Mouse (Mus musculus) hindbrain, postnatal 0 days (tissue): ENCODE results near the gene Epn2. TPM values are rescaled to one million over a fixed set of nuclear protein-coding genes. Genes with fewer than 3 reads are reported as not detected.

ENCODE experiments used
- ATAC-seq: fragments of 200-750 bp; cut with Nextera tagmentation; 2 replicates; pipeline ENCODE4 v1.8.0; 2017; ENCODE audit warnings: mild to moderate bottlenecking, moderate TSS enrichment, moderate library complexity
- DNase-seq: peaks from one replicate; pipeline ENCODE4 v3.0.0-alpha.2; 2015; ENCODE audit warnings: low spot score
- H3K27ac ChIP-seq: fragments of 300-500 bp; sonication (generic); 2 replicates; pipeline ENCODE4 v1.5.1; 2014; ENCODE audit warnings: mild to moderate bottlenecking
- H3K27me3 ChIP-seq: fragments of 300-500 bp; sonication (generic); 2 replicates; pipeline ENCODE4 v1.6.1; 2014; ENCODE audit warnings: low read length, mixed read lengths; ENCODE audit not compliant: insufficient read depth
- H3K36me3 ChIP-seq: fragments of 300-500 bp; sonication (generic); 2 replicates; pipeline ENCODE4 v1.6.1; 2014; ENCODE audit warnings: low read length, mixed read lengths; ENCODE audit not compliant: insufficient read depth
- H3K4me1 ChIP-seq: fragments of 300-500 bp; sonication (generic); 2 replicates; pipeline ENCODE4 v1.6.1; 2014; ENCODE audit warnings: antibody characterized with exemption, low read length, mixed read lengths; ENCODE audit not compliant: insufficient read depth
- H3K4me2 ChIP-seq: fragments of 300-500 bp; sonication (generic); 2 replicates; pipeline ENCODE4 v1.6.1; 2014; ENCODE audit warnings: low read depth, mild to moderate bottlenecking, low read length, moderate library complexity, mixed read lengths
- H3K4me3 ChIP-seq: fragments of 300-500 bp; sonication (generic); 2 replicates; pipeline ENCODE4 v1.5.1; 2014; ENCODE audit warnings: low read length
- H3K9ac ChIP-seq: fragments of 300-500 bp; sonication (generic); replicated peaks from 2 replicates; pipeline ENCODE4 v1.6.1; 2014; ENCODE audit warnings: mild to moderate bottlenecking, low read length, moderate library complexity, mixed read lengths
- H3K9me3 ChIP-seq: fragments of 300-500 bp; sonication (generic); 2 replicates; pipeline ENCODE4 v1.6.1; 2016; ENCODE audit warnings: low read length, mixed read lengths
- CTCF ChIP-seq: IDR thresholded peaks from 2 replicates; pipeline ENCODE4 v1.5.1; 2016; ENCODE audit warnings: antibody characterized with exemption, control low read depth, low read depth
- WGBS: fragments of 180-500 bp; shearing (Covaris S2); extraction: QIAGEN DNeasy Blood & Tissue Kit; methylation state at CpG from one replicate; pipeline ENCODE4 v1.1.7; 2014; 5-methylcytosine and 5-hydroxymethylcytosine counted together
- polyA plus RNA-seq: library from polyadenylated mRNA; unstranded; fragments of >200 nt; fragmentation: Nextera tagmentation; extraction: Ambion mirVana; gene quantifications from 2 replicates; pipeline ENCODE4 v1.2.1, GENCODE M21; 2015
- total RNA-seq: library from RNA; depleted of rRNA; stranded (reverse); fragments of >200 nt; gene quantifications from 2 replicates; pipeline ENCODE4 v1.2.3, GENCODE M21; 2014

The Epn2 gene
- total and polyA plus RNA-seq, 2 experiments from 2014 or later = 56.1 to 84.2 TPM

DNA sequence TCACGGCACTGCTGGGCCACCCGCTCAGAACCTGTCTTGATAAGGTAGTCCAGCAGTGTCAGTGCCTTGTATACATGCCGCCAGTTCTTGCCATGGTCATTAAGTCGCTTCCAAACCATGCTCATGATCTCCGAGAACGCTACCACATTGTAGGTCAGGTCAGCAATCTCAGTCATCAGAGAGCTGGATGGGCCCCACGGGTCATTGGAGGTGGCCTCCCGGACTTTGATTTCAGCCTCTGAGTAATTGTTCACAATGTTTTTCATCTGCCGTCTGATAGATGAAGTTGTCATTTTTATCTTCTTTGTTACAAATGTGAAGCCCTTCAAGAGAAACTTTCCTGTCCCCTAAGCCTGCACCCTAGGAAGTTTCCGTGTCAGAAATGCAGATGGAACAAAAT is 33.0 kb downstream of the Epn2 start:
- ATAC-seq (no peak), DNase-seq (no peak)
- WGBS = 86% methylated on average over 10 of the region's 10 CpGs
- H3K27ac ChIP-seq = no peak overlapping the region
- no peak for TF ChIP-seq CTCF
- no peaks in the 10 kb centered on the region; the same call in 1 of the 2 replicates for H3K4me1 ChIP-seq
- peaks cover 19% of the 10 kb centered on the region for H3K36me3 ChIP-seq
- no peaks in the 10 kb centered on the region for H3K9me3 ChIP-seq
- no peaks in the 10 kb centered on the region for H3K27me3 ChIP-seq
- H3K9ac ChIP-seq = no peak overlapping the region
- no peak overlapping the region for H3K4me2 ChIP-seq
- H3K4me3 ChIP-seq = no peak overlapping the region

GRCm38 (mm10) chr11:61545586-61545985 is 33.9 kb downstream of the Epn2 start:
- ATAC-seq (no peak), DNase-seq (no peak)
- Histone ChIP-seq H3K9ac (no peak overlapping the region), H3K27me3 (no peaks in the 10 kb centered on the region), H3K36me3 (peaks cover 23% of the 10 kb centered on the region), H3K9me3 (no peaks in the 10 kb centered on the region), H3K4me1 (no peaks in the 10 kb centered on the region; the same call in 1 of the 2 replicates), H3K4me3 (no peak overlapping the region), H3K4me2 (no peak overlapping the region), H3K27ac (no peak overlapping the region)
- TF ChIP-seq CTCF = no peak
- 86% methylated on average over 2 of the region's 2 CpGs for WGBS

DNA sequence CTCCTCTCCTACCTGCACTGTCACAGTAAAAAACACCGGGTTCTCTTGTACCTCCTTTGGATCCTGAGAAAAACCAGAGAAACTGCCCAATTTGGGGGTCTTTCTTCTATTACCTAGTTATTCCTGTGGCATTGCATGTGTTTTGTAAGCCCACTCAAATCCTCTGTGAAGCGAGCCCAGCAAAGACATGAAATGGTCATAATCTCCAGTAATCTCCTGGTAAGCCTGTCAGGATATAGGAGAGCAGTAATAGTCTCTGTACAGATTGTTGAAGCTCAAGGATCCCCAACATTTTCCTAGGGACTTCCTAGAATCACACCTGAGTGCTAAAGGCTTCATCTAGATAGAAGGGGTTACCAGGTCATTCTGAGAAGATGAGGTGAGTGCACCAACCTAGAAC is 38.4 kb downstream of the Epn2 start:
- no peaks in the 10 kb centered on the region for H3K4me1 ChIP-seq
- peaks cover 19% of the 10 kb centered on the region for H3K36me3 ChIP-seq
- H3K9ac ChIP-seq = no peak overlapping the region
- DNase-seq (no peak), ATAC-seq (no peak)
- WGBS = 96% methylated on average over 2 of the region's 2 CpGs
- TF ChIP-seq CTCF = no peak
- H3K4me2 ChIP-seq = no peak overlapping the region
- no peaks in the 10 kb centered on the region for H3K9me3 ChIP-seq
- no peak overlapping the region for H3K27ac ChIP-seq
- no peak overlapping the region for H3K4me3 ChIP-seq
- no peaks in the 10 kb centered on the region for H3K27me3 ChIP-seq

GRCm38 (mm10) chr11:61540642-61541041 is 38.8 kb downstream of the Epn2 start:
- TF ChIP-seq CTCF = no peak
- no peak for DNase-seq
- no peaks in the 10 kb centered on the region for H3K4me1 ChIP-seq
- H3K9ac ChIP-seq = no peak overlapping the region
- H3K27ac ChIP-seq = no peak overlapping the region
- H3K36me3 ChIP-seq = peaks cover 16% of the 10 kb centered on the region
- H3K27me3 ChIP-seq = no peaks in the 10 kb centered on the region
- H3K4me3 ChIP-seq = no peak overlapping the region
- 74% methylated on average over 7 of the region's 7 CpGs for WGBS
- no peak overlapping the region for H3K4me2 ChIP-seq
- H3K9me3 ChIP-seq = no peaks in the 10 kb centered on the region
- ATAC-seq = no peak

GRCm38 (mm10) chr11:61537362-61537761 is 42.1 kb downstream of the Epn2 start:
- ATAC-seq (peak; percentile 70; the same call in 1 of the 2 replicates), DNase-seq (peak; percentile 33)
- Histone ChIP-seq H3K36me3 (0 out of 2 replicates have a peak, but pooled peaks cover 5% of the 10 kb centered on the region), H3K27me3 (no peaks in the 10 kb centered on the region), H3K4me1 (no peaks in the 10 kb centered on the region), H3K4me3 (no peak overlapping the region), H3K9me3 (no peaks in the 10 kb centered on the region), H3K27ac (peak overlapping the region; percentile 41; the same call in 1 of the 2 replicates), H3K4me2 (no peak overlapping the region), H3K9ac (no peak overlapping the region)
- no peak for TF ChIP-seq CTCF
- 78% methylated on average over 3 of the region's 3 CpGs for WGBS

DNA sequence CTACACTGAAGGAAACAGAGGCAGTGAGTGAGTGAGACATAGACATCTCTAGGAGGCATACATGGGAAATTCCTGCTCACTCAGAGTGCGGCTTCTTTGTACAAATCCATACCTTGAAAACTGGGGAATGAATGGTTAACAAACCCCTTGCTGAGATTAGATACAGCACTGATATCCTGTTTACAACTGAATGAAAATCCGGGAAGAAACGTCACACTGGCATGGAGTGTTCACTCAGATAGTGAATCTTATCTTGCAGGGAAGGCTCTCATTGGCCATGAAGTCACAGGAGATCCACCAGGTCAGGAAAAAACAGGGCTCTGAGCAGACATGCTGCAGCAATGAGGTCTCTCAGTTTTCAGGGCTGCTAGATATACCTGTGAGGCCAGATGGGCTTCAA is 42.5 kb downstream of the Epn2 start:
- H3K4me2 ChIP-seq = no peak overlapping the region
- WGBS = 63% methylated on average over 3 of the region's 3 CpGs
- H3K27ac ChIP-seq = peak overlapping the region; percentile 26; the same call in 1 of the 2 replicates
- DNase-seq = no peak
- no peak overlapping the region for H3K4me3 ChIP-seq
- TF ChIP-seq CTCF = no peak
- H3K9ac ChIP-seq = no peak overlapping the region
- H3K27me3 ChIP-seq = no peaks in the 10 kb centered on the region
- H3K36me3 ChIP-seq = 0 out of 2 replicates have a peak, but pooled peaks cover 5% of the 10 kb centered on the region
- no peaks in the 10 kb centered on the region for H3K4me1 ChIP-seq
- no peaks in the 10 kb centered on the region for H3K9me3 ChIP-seq
- ATAC-seq = no peak

GRCm38 (mm10) chr11:61535530-61535929 is 44.0 kb downstream of the Epn2 start:
- ATAC-seq (no peak), DNase-seq (no peak)
- TF ChIP-seq CTCF = no peak
- H3K4me1 ChIP-seq = no peaks in the 10 kb centered on the region
- no peak overlapping the region for H3K9ac ChIP-seq
- 62% methylated on average over 1 of the region's 1 CpGs for WGBS
- H3K4me2 ChIP-seq = no peak overlapping the region
- H3K27ac ChIP-seq = no peak overlapping the region
- no peaks in the 10 kb centered on the region for H3K36me3 ChIP-seq
- H3K9me3 ChIP-seq = no peaks in the 10 kb centered on the region
- H3K27me3 ChIP-seq = no peaks in the 10 kb centered on the region
- no peak overlapping the region for H3K4me3 ChIP-seq
